Mouse (Mus musculus) neural tube, embryonic 12.5 days (tissue): Measurements from ENCODE around the gene Faap100. TPM values are rescaled to one million over a fixed set of nuclear protein-coding genes. Genes with fewer than 3 reads are reported as not detected.

Source experiments
- ATAC-seq: fragments of 200-750 bp; cut with Nextera tagmentation; 2 replicates; pipeline ENCODE4 v1.8.0; 2017; ENCODE audit warnings: low read depth, mild to moderate bottlenecking, moderate TSS enrichment, moderate library complexity; ENCODE audit not compliant: low FRiP score
- H3K27ac ChIP-seq: fragments of 300-500 bp; sonication (generic); 2 replicates; pipeline ENCODE4 v1.5.1; 2016
- H3K27me3 ChIP-seq: fragments of 300-500 bp; sonication (generic); replicated peaks from 2 replicates; pipeline ENCODE4 v1.6.1; 2016; ENCODE audit warnings: mild to moderate bottlenecking
- H3K36me3 ChIP-seq: fragments of 300-500 bp; sonication (generic); 2 replicates; pipeline ENCODE4 v1.6.1; 2016; ENCODE audit warnings: mild to moderate bottlenecking
- H3K4me1 ChIP-seq: fragments of 300-500 bp; sonication (generic); 2 replicates; pipeline ENCODE4 v1.6.1; 2016
- H3K4me2 ChIP-seq: fragments of 300-500 bp; sonication (generic); replicated peaks from 2 replicates; pipeline ENCODE4 v1.6.1; 2016; ENCODE audit warnings: mild to moderate bottlenecking
- H3K4me3 ChIP-seq: fragments of 300-500 bp; sonication (generic); 2 replicates; pipeline ENCODE4 v1.5.1; 2016
- H3K9ac ChIP-seq: fragments of 300-500 bp; sonication (generic); 2 replicates; pipeline ENCODE4 v1.6.1; 2016; ENCODE audit warnings: mild to moderate bottlenecking
- H3K9me3 ChIP-seq: fragments of 300-500 bp; sonication (generic); 2 replicates; pipeline ENCODE4 v1.6.1; 2016; ENCODE audit warnings: mild to moderate bottlenecking
- WGBS: fragments of 180-500 bp; shearing (Covaris S2); methylation state at CpG from one replicate; pipeline ENCODE4 v1.1.7; 2016; 5-methylcytosine and 5-hydroxymethylcytosine counted together
- microRNA-seq: library from miRNA; unstranded; fragments of <30 nt; microRNA quantifications from one replicate; pipeline ENCODE4, GENCODE M21; 2017
- polyA plus RNA-seq: library from polyadenylated mRNA; unstranded; fragments of >200 nt; fragmentation: Nextera tagmentation; extraction: Ambion mirVana; gene quantifications from 2 replicates; pipeline ENCODE4 v1.2.1, GENCODE M21; 2016

The Faap100 gene
- polyA plus RNA-seq, 1 experiment from 2014 or later = 51.0 TPM

DNA sequence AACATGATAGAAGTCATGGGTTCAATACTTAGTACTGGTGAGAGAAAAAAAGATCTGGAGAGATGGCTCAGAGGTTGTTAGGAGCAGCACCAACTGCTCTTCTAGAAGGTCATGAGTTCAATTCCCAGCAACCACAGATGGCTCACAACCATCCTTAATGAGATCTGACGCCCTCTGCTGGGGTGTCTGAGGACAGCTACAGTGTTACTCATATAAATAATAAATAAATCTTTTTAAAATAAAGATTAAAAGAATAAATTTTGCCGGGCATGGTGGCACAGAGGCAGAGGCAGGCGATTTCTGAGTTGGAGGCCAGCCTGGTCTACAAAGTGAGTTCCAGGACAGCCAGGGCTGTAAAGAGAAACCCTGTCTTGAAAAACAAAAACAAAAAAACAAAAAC, 39.8 kb downstream of the Faap100 start:
- H3K9me3 ChIP-seq = 0 out of 2 replicates have a peak, but pooled peaks cover 3% of the 10 kb centered on the region
- 73% methylated on average over 3 of the region's 3 CpGs for WGBS
- H3K4me2 ChIP-seq = no peak overlapping the region
- H3K27me3 ChIP-seq = no peaks in the 10 kb centered on the region
- H3K36me3 ChIP-seq = no peaks in the 10 kb centered on the region
- H3K9ac ChIP-seq = no peak overlapping the region
- no peak for ATAC-seq
- no peaks in the 10 kb centered on the region for H3K4me1 ChIP-seq
- H3K4me3 ChIP-seq = no peak overlapping the region
- H3K27ac ChIP-seq = no peak overlapping the region

DNA sequence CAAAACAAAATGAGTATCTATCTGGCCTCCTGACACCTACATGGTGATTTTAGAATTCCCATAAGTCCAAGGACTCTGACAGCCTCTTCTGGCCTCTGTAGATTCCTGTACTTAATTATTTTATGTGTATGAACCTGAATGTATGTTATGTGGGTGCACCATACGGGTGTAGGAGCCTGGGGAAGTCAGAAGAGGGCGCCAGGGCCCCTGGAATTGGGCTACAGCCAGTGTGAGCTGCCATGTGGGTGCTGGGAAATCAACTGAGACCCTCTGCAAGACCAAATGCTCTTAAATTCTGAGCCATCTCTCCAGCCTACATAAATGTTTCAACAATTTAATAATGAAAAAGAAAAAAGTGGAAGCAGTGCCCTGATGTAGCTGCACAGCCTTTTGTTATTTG, 41.1 kb downstream of the Faap100 start:
- H3K9ac ChIP-seq = no peak overlapping the region

DNA sequence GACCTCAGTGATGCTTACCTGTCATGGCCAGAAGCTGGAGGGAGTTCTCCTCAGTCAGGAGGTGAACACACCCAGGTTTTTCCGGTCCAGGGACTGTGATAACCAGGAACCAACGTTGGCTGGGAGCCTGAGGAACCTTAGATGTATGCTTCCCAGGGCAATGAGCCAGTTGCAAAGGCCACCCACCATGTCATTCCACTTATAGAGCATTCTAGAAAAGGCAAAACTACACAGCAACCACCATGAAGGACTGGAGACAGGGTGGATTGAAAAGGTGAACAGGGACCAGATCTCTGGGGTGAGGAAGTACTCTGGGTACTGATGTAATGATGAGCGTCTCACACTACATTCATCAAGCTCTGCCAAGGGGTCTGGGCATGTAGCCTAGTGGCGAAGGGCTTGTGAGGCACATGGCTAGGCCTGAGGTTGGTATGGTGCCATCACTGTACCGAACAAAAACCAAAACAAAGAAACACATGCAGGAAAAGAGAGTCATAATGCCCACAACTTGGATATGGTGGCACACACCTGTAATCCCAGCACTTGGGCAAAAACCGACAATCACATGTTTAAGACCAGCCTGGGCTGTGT, 43.0 kb downstream of the Faap100 start:
- no peak overlapping the region for H3K4me2 ChIP-seq
- H3K27ac ChIP-seq = no peak overlapping the region
- no peaks in the 10 kb centered on the region for H3K27me3 ChIP-seq
- no peaks in the 10 kb centered on the region for H3K36me3 ChIP-seq
- no peak overlapping the region for H3K9ac ChIP-seq
- 89% methylated on average over 6 of the region's 6 CpGs for WGBS
- no peaks in the 10 kb centered on the region for H3K9me3 ChIP-seq
- no peak overlapping the region for H3K4me3 ChIP-seq
- no peaks in the 10 kb centered on the region for H3K4me1 ChIP-seq
- no peak for ATAC-seq

More for the DNA sequence above, 41.1 kb downstream of the Faap100 start:
- ATAC-seq = no peak
- H3K9me3 ChIP-seq = 0 out of 2 replicates have a peak, but pooled peaks cover 3% of the 10 kb centered on the region
- H3K4me2 ChIP-seq = no peak overlapping the region
- no peaks in the 10 kb centered on the region for H3K4me1 ChIP-seq
- no peak overlapping the region for H3K4me3 ChIP-seq
- H3K27me3 ChIP-seq = no peaks in the 10 kb centered on the region
- H3K27ac ChIP-seq = no peak overlapping the region
- no peaks in the 10 kb centered on the region for H3K36me3 ChIP-seq
- WGBS = 50% methylated on average over 2 of the region's 2 CpGs

DNA sequence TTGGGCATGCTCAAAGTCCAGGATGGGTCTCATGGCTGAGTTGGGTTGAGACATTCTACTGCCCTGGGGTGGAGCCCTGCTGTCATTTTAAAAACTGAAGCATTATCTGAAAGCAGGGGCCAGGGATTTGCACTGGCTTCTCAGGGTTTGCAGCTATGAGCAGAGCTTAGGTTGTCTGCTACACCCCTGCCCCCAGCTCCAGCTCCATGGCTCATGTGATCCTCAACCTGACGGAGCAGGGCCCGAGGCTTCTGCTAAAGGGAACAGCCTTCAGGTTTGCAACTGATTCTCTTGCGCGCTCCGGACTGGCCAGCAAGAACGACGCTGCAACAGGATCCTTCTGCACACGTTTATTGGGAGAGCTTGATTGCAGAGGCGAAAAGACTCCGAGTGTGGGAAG, 58.4 kb downstream of the Faap100 start:
- no peak for ATAC-seq
- no peak overlapping the region for H3K4me2 ChIP-seq

DNA sequence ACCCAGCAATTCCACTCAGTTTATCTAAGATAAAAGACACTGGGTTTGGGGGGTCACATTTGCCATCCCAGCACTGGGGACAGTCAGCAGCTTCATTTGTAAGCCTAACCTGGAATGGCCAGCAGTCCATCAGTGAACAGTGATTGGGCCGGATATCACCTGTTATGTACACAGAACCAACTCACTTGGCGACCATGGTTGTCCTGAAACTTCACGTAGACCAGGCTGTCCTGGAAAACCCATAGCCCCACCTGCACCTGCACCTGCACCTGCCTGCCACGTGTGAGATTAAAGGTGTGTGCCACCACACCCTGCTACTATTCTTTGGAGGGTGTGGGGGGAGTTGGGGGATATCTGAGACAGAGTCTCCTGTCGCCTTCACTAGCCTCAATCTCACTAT, 59.3 kb downstream of the Faap100 start:
- Histone ChIP-seq H3K36me3 (no peaks in the 10 kb centered on the region), H3K27ac (no peak overlapping the region), H3K27me3 (no peaks in the 10 kb centered on the region), H3K4me2 (no peak overlapping the region), H3K4me1 (peaks cover 25% of the 10 kb centered on the region), H3K9ac (no peak overlapping the region), H3K4me3 (no peak overlapping the region), H3K9me3 (no peaks in the 10 kb centered on the region)
- 89% methylated on average over 5 of the region's 5 CpGs for WGBS
- ATAC-seq = no peak

More for the DNA sequence above, 58.4 kb downstream of the Faap100 start:
- H3K36me3 ChIP-seq = no peaks in the 10 kb centered on the region
- no peak overlapping the region for H3K4me3 ChIP-seq
- no peaks in the 10 kb centered on the region for H3K27me3 ChIP-seq
- no peak overlapping the region for H3K9ac ChIP-seq
- H3K9me3 ChIP-seq = no peaks in the 10 kb centered on the region
- WGBS = 94% methylated on average over 10 of the region's 10 CpGs
- H3K4me1 ChIP-seq = peaks cover 17% of the 10 kb centered on the region
- H3K27ac ChIP-seq = no peak overlapping the region

Small RNA genes lying within 50 kb of the gene (microRNA-seq; reads per million reads assigned to microRNA genes)
- gene Gm23419 (not detected), gene Mir6935 (2.6 reads per million, percentile 6 among the genes with 10 or more reads in this experiment)

Other genes starting within 250 kb of the Faap100 start
- gene Slc38a10, start 227.4 kb downstream of the Faap100 start, polyA plus RNA-seq = 119 and 121 TPM in 2 replicates
- 21.6 and 22.8 TPM in 2 replicates for gene Bahcc1, start 145.8 kb downstream of the Faap100 start, polyA plus RNA-seq
- gene Actg1, start 30.2 kb downstream of the Faap100 start, polyA plus RNA-seq = 3,655 and 3,681 TPM in 2 replicates
- 1.1 and 1.6 TPM in 2 replicates for gene Fscn2, start 17.2 kb downstream of the Faap100 start, polyA plus RNA-seq
- gene Nploc4, start 58.9 kb upstream of the Faap100 start, polyA plus RNA-seq = 47.2 and 54.6 TPM in 2 replicates
- 0.15 TPM in 1 of 2 replicates, not detected in the other for gene Tspan10, start 63.9 kb upstream of the Faap100 start, polyA plus RNA-seq
- gene Pde6g, start 74.7 kb upstream of the Faap100 start, polyA plus RNA-seq = 0.27 and 0.32 TPM in 2 replicates
- 12.5 and 13.8 TPM in 2 replicates for gene Oxld1, start 79.3 kb upstream of the Faap100 start, polyA plus RNA-seq
- gene Ccdc137, start 79.4 kb upstream of the Faap100 start, polyA plus RNA-seq = 30.9 and 34.7 TPM in 2 replicates
- gene Arl16, start 88.8 kb upstream of the Faap100 start, polyA plus RNA-seq = 63.6 and 64.5 TPM in 2 replicates
- 116 and 117 TPM in 2 replicates for gene Mrpl12, start 105.8 kb upstream of the Faap100 start, polyA plus RNA-seq
- 37.9 TPM in 2 replicates for gene Slc25a10, start 113.1 kb upstream of the Faap100 start, polyA plus RNA-seq
- 0.13 and 0.22 TPM in 2 replicates for gene Gcgr, start 151.9 kb upstream of the Faap100 start, polyA plus RNA-seq
- gene Mcrip1, start 171.0 kb upstream of the Faap100 start, polyA plus RNA-seq = 234 and 239 TPM in 2 replicates
- gene Ppp1r27, start 172.4 kb upstream of the Faap100 start, polyA plus RNA-seq = not detected in 2 replicates
- gene P4hb, start 194.5 kb upstream of the Faap100 start, polyA plus RNA-seq = 425 and 451 TPM in 2 replicates
- gene Arhgdia, start 202.9 kb upstream of the Faap100 start, polyA plus RNA-seq = 582 and 606 TPM in 2 replicates
- gene Alyref, start 219.6 kb upstream of the Faap100 start, polyA plus RNA-seq = 509 and 592 TPM in 2 replicates
- gene Anapc11, start 219.7 kb upstream of the Faap100 start, polyA plus RNA-seq = 162 and 172 TPM in 2 replicates
- 0.80 and 0.83 TPM in 2 replicates for gene Npb, start 229.7 kb upstream of the Faap100 start, polyA plus RNA-seq
- gene Pcyt2, start 239.2 kb upstream of the Faap100 start, polyA plus RNA-seq = 151 and 155 TPM in 2 replicates
- gene Sirt7, start 246.5 kb upstream of the Faap100 start, polyA plus RNA-seq = 46.8 and 56.5 TPM in 2 replicates